Mouse (Mus musculus): ENCODE results near the gene Atoh8. TPM values are rescaled to one million over a fixed set of nuclear protein-coding genes. Genes with fewer than 3 reads are reported as not detected.

Gene Atoh8
- polyA plus RNA-seq, 1 experiment, result 1.9 TPM

DNA sequence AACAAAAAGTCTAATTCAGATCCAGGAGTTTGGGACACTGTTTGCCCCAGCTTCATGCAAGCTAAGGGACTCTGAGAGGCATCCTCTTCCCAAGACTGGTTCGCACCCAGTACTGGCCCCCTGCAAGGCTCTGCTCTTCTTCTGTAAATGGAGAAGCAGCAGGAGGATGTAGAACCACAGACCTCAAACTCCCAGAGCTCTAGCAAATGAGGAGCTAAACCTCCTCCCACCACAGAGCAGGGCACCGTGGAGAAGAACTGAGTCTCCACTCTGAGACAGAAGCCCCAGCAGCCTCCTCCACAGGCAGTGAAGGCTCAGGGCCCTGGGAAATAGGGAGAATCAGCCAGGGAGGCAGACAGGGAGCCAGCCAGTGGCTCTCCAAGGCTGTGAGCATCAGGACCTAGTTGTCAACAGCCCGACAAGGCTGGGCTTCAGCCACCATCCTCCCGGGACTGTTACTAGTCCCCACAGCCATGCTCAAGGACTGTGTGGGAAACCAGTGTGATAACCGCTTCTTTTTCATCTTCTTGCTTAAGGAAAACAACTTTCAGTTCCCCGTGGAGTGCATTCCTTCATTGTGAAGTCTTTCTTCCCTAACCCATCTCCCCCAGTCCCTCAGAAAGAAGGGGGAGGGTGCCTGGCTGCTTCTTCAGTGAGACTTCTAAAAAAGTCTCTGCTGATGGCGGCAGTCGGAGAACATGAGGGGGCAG, 5.9 kb upstream of the Atoh8 start:
- no peak overlapping the region for H3K4me3 ChIP-seq (replicated peaks; ENCODE audit: control insufficient read depth, low read depth, low read length)
- H3K4me1 ChIP-seq (ENCODE audit: control insufficient read depth, insufficient read depth, low read length), result no peaks in the 10 kb centered on the region
- TF ChIP-seq CTCF (IDR thresholded peaks at IDR 0.05; ENCODE audit: control insufficient read depth, insufficient read depth, low read length) (no peak), POLR2A (IDR thresholded peaks at IDR 0.05; ENCODE audit: borderline replicate concordance, control insufficient read depth, low read depth, low read length) (no peak)
- H3K27ac ChIP-seq (ENCODE audit: control insufficient read depth, insufficient read depth, low read depth, low read length, poor library complexity), result no peak overlapping the region
- 23% methylated on average over 8 of the region's 8 CpGs for WGBS

GRCm38 (mm10) chr6:72240042-72240441, 4.7 kb upstream of the Atoh8 start:
- Histone ChIP-seq H3K4me1 (ENCODE audit: control insufficient read depth, insufficient read depth, low read length) (no peaks in the 10 kb centered on the region), H3K4me3 (replicated peaks; ENCODE audit: control insufficient read depth, low read depth, low read length) (no peak overlapping the region), H3K27ac (ENCODE audit: control insufficient read depth, insufficient read depth, low read depth, low read length, poor library complexity) (no peak overlapping the region)
- WGBS, result 66% methylated on average over 2 of the region's 2 CpGs
- TF ChIP-seq POLR2A (IDR thresholded peaks at IDR 0.05; ENCODE audit: borderline replicate concordance, control insufficient read depth, low read depth, low read length) (no peak), CTCF (IDR thresholded peaks at IDR 0.05; ENCODE audit: control insufficient read depth, insufficient read depth, low read length) (no peak)

DNA sequence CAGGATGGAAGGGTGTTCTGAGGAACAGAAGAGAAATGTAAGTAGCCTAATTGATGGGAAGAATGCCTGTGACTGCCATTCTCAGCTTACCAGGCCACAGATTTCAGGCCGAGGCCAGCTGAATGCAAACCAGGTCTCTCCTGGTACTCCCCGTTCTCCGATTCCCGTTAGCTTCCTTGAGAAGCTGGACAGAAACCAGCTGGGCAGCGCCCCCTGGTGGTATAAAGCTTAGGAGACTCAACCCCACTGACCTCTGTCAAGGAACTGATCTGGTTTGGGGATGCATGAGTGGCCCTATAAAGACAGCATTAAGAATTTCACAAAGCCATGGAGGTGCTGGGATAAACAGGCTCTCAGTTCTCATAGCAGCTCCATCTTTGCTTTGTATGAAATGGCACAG, 1.7 kb upstream of the Atoh8 start:
- TF ChIP-seq POLR2A (IDR thresholded peaks at IDR 0.05; ENCODE audit: borderline replicate concordance, control insufficient read depth, low read depth, low read length) (no peak), CTCF (IDR thresholded peaks at IDR 0.05; ENCODE audit: control insufficient read depth, insufficient read depth, low read length) (peak; percentile 81)
- H3K4me1 ChIP-seq (ENCODE audit: control insufficient read depth, insufficient read depth, low read length), result no peaks in the 10 kb centered on the region
- H3K4me3 ChIP-seq (replicated peaks; ENCODE audit: control insufficient read depth, low read depth, low read length), result no peak overlapping the region
- WGBS, result 3% methylated on average over 5 of the region's 5 CpGs
- H3K27ac ChIP-seq (ENCODE audit: control insufficient read depth, insufficient read depth, low read depth, low read length, poor library complexity), result no peak overlapping the region

- no peak for TF ChIP-seq CTCF (IDR thresholded peaks at IDR 0.05; ENCODE audit: control insufficient read depth, insufficient read depth, low read length)
- no peak for TF ChIP-seq POLR2A (IDR thresholded peaks at IDR 0.05; ENCODE audit: borderline replicate concordance, control insufficient read depth, low read depth, low read length)
- H3K4me3 ChIP-seq (replicated peaks; ENCODE audit: control insufficient read depth, low read depth, low read length), result no peak overlapping the region
- no peaks in the 10 kb centered on the region for H3K4me1 ChIP-seq (ENCODE audit: control insufficient read depth, insufficient read depth, low read length)
- H3K27ac ChIP-seq (ENCODE audit: control insufficient read depth, insufficient read depth, low read depth, low read length, poor library complexity), result no peak overlapping the region
- WGBS, result 22% methylated on average over 16 of the region's 16 CpGs
Measured at GRCm38 (mm10) chr6:72235807-72236407, 530 bp upstream of the Atoh8 start.

DNA sequence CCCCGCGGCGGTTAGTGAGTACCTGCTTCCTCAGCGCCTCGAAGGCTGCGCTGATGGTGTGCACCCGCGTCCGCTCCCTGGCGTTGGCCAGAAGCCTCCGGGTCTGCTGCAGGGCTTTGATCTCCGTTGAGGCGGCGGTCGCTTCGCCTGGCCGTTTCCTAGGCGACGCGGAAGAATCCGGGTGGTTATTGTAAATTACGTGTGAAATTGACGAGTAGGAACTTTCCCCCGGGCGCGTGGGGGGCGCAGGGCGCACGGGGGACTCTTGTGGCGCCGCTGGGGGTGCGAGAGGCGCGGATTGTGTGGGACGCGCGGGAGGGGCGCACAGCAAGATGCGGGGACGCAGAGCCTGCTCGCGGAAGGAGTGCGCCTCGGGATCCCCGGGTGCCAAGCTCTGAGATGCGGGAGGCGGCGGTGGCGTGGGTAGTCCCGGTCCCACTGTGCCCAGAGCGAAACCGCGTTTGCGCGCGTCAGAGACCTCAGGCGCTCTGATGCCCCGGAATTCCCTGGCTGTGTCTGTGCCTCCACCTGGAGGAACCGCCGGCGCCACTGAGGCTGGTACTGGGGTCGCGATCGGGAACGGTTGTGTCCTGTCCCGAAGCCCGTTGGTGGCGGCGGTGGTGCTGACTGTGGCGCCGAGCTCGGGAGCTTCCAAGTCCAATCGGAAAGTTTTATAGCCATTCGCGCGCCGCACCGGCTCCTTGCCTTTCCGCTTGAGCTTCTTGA, 842 bp downstream of the Atoh8 start:
- Histone ChIP-seq H3K4me1 (ENCODE audit: control insufficient read depth, insufficient read depth, low read length) (no peaks in the 10 kb centered on the region), H3K4me3 (replicated peaks; ENCODE audit: control insufficient read depth, low read depth, low read length) (peak overlapping the region; percentile 52), H3K27ac (ENCODE audit: control insufficient read depth, insufficient read depth, low read depth, low read length, poor library complexity) (no peak overlapping the region)
- 1% methylated on average over 79 of the region's 79 CpGs for WGBS
- TF ChIP-seq CTCF (IDR thresholded peaks at IDR 0.05; ENCODE audit: control insufficient read depth, insufficient read depth, low read length) (no peak), POLR2A (IDR thresholded peaks at IDR 0.05; ENCODE audit: borderline replicate concordance, control insufficient read depth, low read depth, low read length) (no peak)

DNA sequence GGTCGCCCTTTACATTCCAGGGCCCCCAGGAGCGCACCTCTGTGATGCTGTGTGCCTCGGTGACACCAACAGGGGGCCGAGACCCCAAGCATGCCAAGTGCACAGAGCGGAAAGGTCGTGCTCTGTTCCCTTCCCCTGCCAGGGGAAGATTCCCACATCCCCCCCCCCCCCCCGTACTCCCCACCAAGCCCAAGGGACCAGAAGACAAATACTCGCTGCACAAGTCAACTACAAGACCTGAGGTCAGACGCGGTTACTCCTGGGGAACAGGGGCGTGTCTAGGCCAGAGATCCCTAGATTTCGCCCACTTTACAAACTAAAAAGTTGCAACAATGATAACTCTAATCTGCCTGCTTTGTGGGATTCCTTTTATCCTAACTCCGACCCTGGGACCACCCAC, 1.4 kb downstream of the Atoh8 start:
- 7% methylated on average over 12 of the region's 13 CpGs for WGBS
- no peaks in the 10 kb centered on the region for H3K4me1 ChIP-seq (ENCODE audit: control insufficient read depth, insufficient read depth, low read length)
- TF ChIP-seq POLR2A (IDR thresholded peaks at IDR 0.05; ENCODE audit: borderline replicate concordance, control insufficient read depth, low read depth, low read length) (no peak), CTCF (IDR thresholded peaks at IDR 0.05; ENCODE audit: control insufficient read depth, insufficient read depth, low read length) (no peak)
- H3K27ac ChIP-seq (ENCODE audit: control insufficient read depth, insufficient read depth, low read depth, low read length, poor library complexity), result no peak overlapping the region
- no peak overlapping the region for H3K4me3 ChIP-seq (replicated peaks; ENCODE audit: control insufficient read depth, low read depth, low read length)

GRCm38 (mm10) chr6:72232870-72233269, 2.5 kb downstream of the Atoh8 start:
- no peak overlapping the region for H3K4me3 ChIP-seq (replicated peaks; ENCODE audit: control insufficient read depth, low read depth, low read length)
- WGBS, result 68% methylated on average over 5 of the region's 5 CpGs
- TF ChIP-seq CTCF (IDR thresholded peaks at IDR 0.05; ENCODE audit: control insufficient read depth, insufficient read depth, low read length) (no peak), POLR2A (IDR thresholded peaks at IDR 0.05; ENCODE audit: borderline replicate concordance, control insufficient read depth, low read depth, low read length) (no peak)
- no peaks in the 10 kb centered on the region for H3K4me1 ChIP-seq (ENCODE audit: control insufficient read depth, insufficient read depth, low read length)
- H3K27ac ChIP-seq (ENCODE audit: control insufficient read depth, insufficient read depth, low read depth, low read length, poor library complexity), result no peak overlapping the region

DNA sequence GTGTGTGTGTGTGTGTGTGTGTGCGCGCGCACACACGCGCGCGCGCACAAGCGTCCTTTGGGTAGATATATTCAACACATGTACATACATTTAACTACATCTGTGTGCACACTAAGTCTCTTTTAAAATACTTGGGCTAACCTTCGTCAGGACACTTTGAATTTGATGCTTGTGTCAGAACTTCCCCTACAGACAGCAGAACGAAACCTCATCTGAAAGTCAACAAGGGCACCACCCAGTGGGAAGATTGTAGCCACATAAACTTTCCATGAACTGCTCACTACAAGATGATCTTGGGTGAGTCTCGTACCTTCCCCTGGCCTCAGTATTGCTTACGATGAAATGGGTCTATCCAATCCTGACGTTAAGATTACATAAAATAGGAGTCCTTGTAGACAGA, 3.0 kb downstream of the Atoh8 start:
- Histone ChIP-seq H3K27ac (ENCODE audit: control insufficient read depth, insufficient read depth, low read depth, low read length, poor library complexity) (no peak overlapping the region), H3K4me1 (ENCODE audit: control insufficient read depth, insufficient read depth, low read length) (no peaks in the 10 kb centered on the region), H3K4me3 (replicated peaks; ENCODE audit: control insufficient read depth, low read depth, low read length) (no peak overlapping the region)
- no peak for TF ChIP-seq CTCF (IDR thresholded peaks at IDR 0.05; ENCODE audit: control insufficient read depth, insufficient read depth, low read length)
- WGBS, result 80% methylated on average over 14 of the region's 14 CpGs

All from bone marrow, adult 2 months (tissue).